Mouse (Mus musculus) urinary bladder, postnatal 25 days (tissue): ENCODE measurements around the gene Fbln2.

Experiments used
- DNase-seq: peaks from one replicate; pipeline ENCODE4 v3.0.0; 2022; ENCODE audit warnings: low spot score

The Fbln2 gene

GRCm38 (mm10) chr6:91231000-91231399 is 18.7 kb downstream of the Fbln2 start:
- DNase-seq: no peak

- DNase-seq: no peak
Measured at GRCm38 (mm10) chr6:91231523-91231922, 19.3 kb downstream of the Fbln2 start.

- DNase-seq: no peak
Measured at GRCm38 (mm10) chr6:91233011-91233410, 20.8 kb downstream of the Fbln2 start.

GRCm38 (mm10) chr6:91233424-91234015 is 21.3 kb downstream of the Fbln2 start:
- no peak for DNase-seq

- DNase-seq: no peak
Measured at GRCm38 (mm10) chr6:91236006-91236405, 23.8 kb downstream of the Fbln2 start.

- no peak for DNase-seq
Measured at GRCm38 (mm10) chr6:91236429-91236828, 24.2 kb downstream of the Fbln2 start.

GRCm38 (mm10) chr6:91237273-91237672 is 25.0 kb downstream of the Fbln2 start:
- DNase-seq: no peak

- DNase-seq: no peak
Measured at GRCm38 (mm10) chr6:91240537-91240936, 28.3 kb downstream of the Fbln2 start.

GRCm38 (mm10) chr6:91240964-91241363 is 28.7 kb downstream of the Fbln2 start:
- no peak for DNase-seq

GRCm38 (mm10) chr6:91243395-91243794 is 31.1 kb downstream of the Fbln2 start:
- DNase-seq: no peak

GRCm38 (mm10) chr6:91244331-91244730 is 32.1 kb downstream of the Fbln2 start:
- DNase-seq: no peak

- DNase-seq: no peak
Measured at GRCm38 (mm10) chr6:91245331-91245730, 33.1 kb downstream of the Fbln2 start.

GRCm38 (mm10) chr6:91247343-91247742 is 35.1 kb downstream of the Fbln2 start:
- DNase-seq: no peak

- DNase-seq: no peak
Measured at GRCm38 (mm10) chr6:91248627-91249026, 36.4 kb downstream of the Fbln2 start.

GRCm38 (mm10) chr6:91249797-91250196 is 37.5 kb downstream of the Fbln2 start:
- DNase-seq: no peak

- no peak for DNase-seq
Measured at GRCm38 (mm10) chr6:91259440-91260120, 47.3 kb downstream of the Fbln2 start.

- DNase-seq: no peak
Measured at GRCm38 (mm10) chr6:91260347-91260986, 48.2 kb downstream of the Fbln2 start.

GRCm38 (mm10) chr6:91260987-91261367 is 48.7 kb downstream of the Fbln2 start:
- DNase-seq: no peak

GRCm38 (mm10) chr6:91265616-91266015 is 53.4 kb downstream of the Fbln2 start:
- DNase-seq: no peak

- DNase-seq: no peak
Measured at GRCm38 (mm10) chr6:91266647-91267046, 54.4 kb downstream of the Fbln2 start.

- no peak for DNase-seq
Measured at GRCm38 (mm10) chr6:91268318-91268717, 56.1 kb downstream of the Fbln2 start.

- peak; percentile 57 for DNase-seq
Measured at GRCm38 (mm10) chr6:91277549-91277948, 65.3 kb downstream of the Fbln2 start.

GRCm38 (mm10) chr6:91278302-91278701 is 66.0 kb downstream of the Fbln2 start:
- no peak for DNase-seq
